10 mouse cellular contexts compared by ENCODE assay signal in genomic region chr12:9113652-9114051, GRCm38 (mm10).
DNase-seq lines count a peak whose midpoint lies in the region; ATAC-seq lines count a peak whose summit lies in the region.
"Had no signal": no experiment of that assay in that cellular context is flagged by ENCODE, and none has a peak within 500 bp of the region (broad histone marks: within the 10 kb centered on the region; RNA-seq: fewer than 3 reads in every experiment).

No protein-coding gene starts in this region.

- H3K9ac ChIP-seq in forebrain, embryonic 16.5 days (replicated peaks; ENCODE audit: low read depth, low read length) = no peak overlapping the region
- H3K9ac ChIP-seq: limb, embryonic 15.5 days had no signal

- no peak overlapping the region for H3K4me3 ChIP-seq in limb, embryonic 10.5 days
- no peak overlapping the region for H3K4me3 ChIP-seq in forebrain, embryonic 16.5 days (replicated peaks; ENCODE audit: low read length)
- H3K4me3 ChIP-seq: hindbrain, embryonic 10.5 days; limb, embryonic 15.5 days had no signal

- no peaks in the 10 kb centered on the region for H3K36me3 ChIP-seq in limb, embryonic 10.5 days
- no peaks in the 10 kb centered on the region for H3K36me3 ChIP-seq in forebrain, embryonic 16.5 days (ENCODE audit: control insufficient read depth, insufficient read depth)
- H3K36me3 ChIP-seq: hindbrain, embryonic 10.5 days; limb, embryonic 15.5 days had no signal

- no peak for ATAC-seq in forebrain, embryonic 16.5 days

- intact Hi-C loops in heart, postnatal 14 days (cut with DNase I) = no loop called here

- H3K9me3 ChIP-seq in limb, embryonic 10.5 days (replicated peaks) = no peaks in the 10 kb centered on the region
- no peaks in the 10 kb centered on the region for H3K9me3 ChIP-seq in forebrain, embryonic 16.5 days (ENCODE audit: control insufficient read depth, low read length)
- H3K9me3 ChIP-seq: hindbrain, embryonic 10.5 days; limb, embryonic 15.5 days had no signal

- no peak overlapping the region for H3K4me2 ChIP-seq in forebrain, embryonic 16.5 days (ENCODE audit: low read length)
- H3K4me2 ChIP-seq: limb, embryonic 15.5 days had no signal

- 75% methylated on average over 6 of the region's 6 CpGs for WGBS in limb, embryonic 10.5 days
- 78% methylated on average over 6 of the region's 6 CpGs for WGBS in forebrain, embryonic 16.5 days

- peaks cover 10% of the 10 kb centered on the region for H3K4me1 ChIP-seq in limb, embryonic 10.5 days
- H3K4me1 ChIP-seq in forebrain, embryonic 16.5 days (replicated peaks; ENCODE audit: control insufficient read depth, insufficient read depth, low read length) = peaks cover 3% of the 10 kb centered on the region
- H3K4me1 ChIP-seq: hindbrain, embryonic 10.5 days had no signal

- no peak overlapping the region for H3K27ac ChIP-seq in limb, embryonic 10.5 days
- H3K27ac ChIP-seq in forebrain, embryonic 16.5 days (ENCODE audit: low read length) = no peak overlapping the region
- H3K27ac ChIP-seq: hindbrain, embryonic 10.5 days; limb, embryonic 15.5 days had no signal

- H3K27me3 ChIP-seq in limb, embryonic 10.5 days (ENCODE audit: low read depth, poor library complexity, severe bottlenecking) = no peaks in the 10 kb centered on the region
- no peaks in the 10 kb centered on the region for H3K27me3 ChIP-seq in forebrain, embryonic 16.5 days (replicated peaks; ENCODE audit: control insufficient read depth, insufficient read depth, low read length)
- H3K27me3 ChIP-seq: limb, embryonic 15.5 days had no signal

- peak; percentile 49 for DNase-seq in layer of hippocampus, adult 11-12 months (ENCODE audit: low spot score)
- no peak for DNase-seq in layer of hippocampus, postnatal 10 days (ENCODE audit: low spot score in 2 of 2)
- DNase-seq in cerebellum, adult 8-10 months = peak; percentile 34
- DNase-seq in heart, postnatal 14 days = peak; percentile 83 to 85
- DNase-seq in right cerebral cortex, postnatal 25 days = peak; percentile 9
- no peak for DNase-seq in limb, embryonic 10.5 days (ENCODE audit: low spot score)
- DNase-seq in thymus, postnatal 4 days = no peak

Comparison
In these comparisons a context has a peak if more than half of its experiments do, and no peak if none do; other contexts are left out.
1. DNase-seq: peak in layer of hippocampus, adult 11-12 months (single experiment), cerebellum, adult 8-10 months (single experiment), heart, postnatal 14 days (2 of 2) and right cerebral cortex, postnatal 25 days (single experiment); none in layer of hippocampus, postnatal 10 days (0 of 2), limb, embryonic 10.5 days (single experiment) and thymus, postnatal 4 days (single experiment).